Mouse (Mus musculus): ENCODE measurements around the gene Fam228a. TPM values are rescaled to one million over a fixed set of nuclear protein-coding genes. Genes with fewer than 3 reads are reported as not detected.

Gene Fam228a
- polyA plus RNA-seq, 1 experiment from 2014 or later: 0.98 TPM

DNA sequence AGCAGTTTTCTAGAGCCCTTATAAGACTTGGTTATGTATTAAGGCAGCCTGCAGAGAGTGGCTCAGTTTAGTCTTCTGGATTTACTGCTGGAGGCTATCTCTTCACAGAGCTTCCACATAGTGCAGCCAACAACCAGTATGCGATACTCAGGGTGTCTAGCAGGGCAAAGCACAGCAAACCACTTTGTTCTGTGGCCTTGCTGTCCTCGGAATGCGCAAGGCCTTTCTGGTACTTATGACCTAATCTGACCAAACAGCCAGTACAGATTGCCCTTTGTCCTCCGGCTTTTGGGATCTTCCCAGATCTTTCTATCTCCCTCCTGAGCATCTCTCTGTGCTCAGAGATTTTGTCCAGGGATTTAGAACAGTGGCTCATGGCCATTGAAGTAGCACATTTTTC is 52.8 kb downstream of the Fam228a start:
- Histone ChIP-seq H3K27ac (no peak overlapping the region), H3K4me1 (0 out of 2 replicates have a peak, but pooled peaks cover 2% of the 10 kb centered on the region), H3K4me2 (no peak overlapping the region), H3K9ac (no peak overlapping the region), H3K36me3 (peaks cover 6% of the 10 kb centered on the region; the same call in 1 of the 2 replicates), H3K4me3 (no peak overlapping the region), H3K9me3 (no peaks in the 10 kb centered on the region), H3K27me3 (no peaks in the 10 kb centered on the region)
- WGBS: 57% methylated on average over 4 of the region's 4 CpGs
- no peak for ATAC-seq (ENCODE audit: insufficient number of reproducible peaks, insufficient read depth, low FRiP score, low TSS enrichment, low read depth)

GRCm38 (mm10) chr12:4679971-4680370 is 58.3 kb downstream of the Fam228a start:
- Histone ChIP-seq H3K4me3 (no peak overlapping the region), H3K27me3 (no peaks in the 10 kb centered on the region), H3K36me3 (peaks cover 28% of the 10 kb centered on the region), H3K27ac (no peak overlapping the region), H3K9me3 (no peaks in the 10 kb centered on the region), H3K4me1 (no peaks in the 10 kb centered on the region), H3K9ac (no peak overlapping the region), H3K4me2 (no peak overlapping the region)
- 75% methylated on average over 4 of the region's 4 CpGs for WGBS
- ATAC-seq (ENCODE audit: insufficient number of reproducible peaks, insufficient read depth, low FRiP score, low TSS enrichment, low read depth): no peak

DNA sequence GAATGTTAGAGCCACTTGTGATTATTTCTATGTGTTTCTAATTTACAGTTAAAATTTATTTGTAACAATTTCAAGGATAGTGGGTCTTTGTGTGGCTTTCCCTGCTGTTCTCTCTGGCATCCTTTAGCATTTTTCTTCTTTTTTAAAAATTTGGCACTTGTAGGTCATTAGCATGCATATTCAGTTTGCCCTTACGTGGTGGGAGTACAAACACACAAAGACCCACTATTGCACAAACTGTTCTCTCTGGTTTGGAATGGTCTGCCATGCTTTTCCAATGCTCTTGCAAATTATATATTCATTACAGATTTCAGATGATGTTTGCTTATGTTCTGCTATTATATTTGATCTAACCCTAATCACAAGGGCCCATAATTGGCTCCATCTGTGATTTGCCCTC is 61.9 kb downstream of the Fam228a start:
- Histone ChIP-seq H3K4me3 (no peak overlapping the region), H3K4me1 (no peaks in the 10 kb centered on the region), H3K36me3 (peaks cover 57% of the 10 kb centered on the region), H3K9ac (no peak overlapping the region), H3K27me3 (no peaks in the 10 kb centered on the region), H3K4me2 (no peak overlapping the region), H3K9me3 (no peaks in the 10 kb centered on the region), H3K27ac (no peak overlapping the region)
- no peak for ATAC-seq (ENCODE audit: insufficient number of reproducible peaks, insufficient read depth, low FRiP score, low TSS enrichment, low read depth)
- WGBS: 76% methylated on average over 1 of the region's 1 CpGs

- Histone ChIP-seq H3K4me2 (no peak overlapping the region), H3K9ac (no peak overlapping the region), H3K36me3 (peaks cover 58% of the 10 kb centered on the region), H3K4me1 (no peaks in the 10 kb centered on the region), H3K4me3 (no peak overlapping the region), H3K9me3 (no peaks in the 10 kb centered on the region), H3K27ac (no peak overlapping the region), H3K27me3 (no peaks in the 10 kb centered on the region)
- ATAC-seq (ENCODE audit: insufficient number of reproducible peaks, insufficient read depth, low FRiP score, low TSS enrichment, low read depth): no peak
- 86% methylated on average over 5 of the region's 5 CpGs for WGBS
Observed at GRCm38 (mm10) chr12:4665675-4666037, 72.6 kb downstream of the Fam228a start.

GRCm38 (mm10) chr12:4664929-4665674 is 73.1 kb downstream of the Fam228a start:
- H3K36me3 ChIP-seq: peaks cover 58% of the 10 kb centered on the region
- ATAC-seq (ENCODE audit: insufficient number of reproducible peaks, insufficient read depth, low FRiP score, low TSS enrichment, low read depth): no peak
- WGBS: 70% methylated on average over 7 of the region's 7 CpGs

More at GRCm38 (mm10) chr12:4664929-4665674, 73.1 kb downstream of the Fam228a start:
- Histone ChIP-seq H3K9me3 (no peaks in the 10 kb centered on the region), H3K4me1 (no peaks in the 10 kb centered on the region), H3K27ac (no peak overlapping the region), H3K4me2 (no peak overlapping the region), H3K4me3 (no peak overlapping the region), H3K9ac (no peak overlapping the region), H3K27me3 (no peaks in the 10 kb centered on the region)

Other genes with a start within 250 kb of the Fam228a start
- gene Itsn2, start 145.8 kb downstream of the Fam228a start, polyA plus RNA-seq (2015; fragmentation: Nextera tagmentation; extraction: Ambion mirVana): 32.7 and 34.0 TPM in 2 replicates
- gene Gm3625, start 145.5 kb downstream of the Fam228a start, polyA plus RNA-seq (2015; fragmentation: Nextera tagmentation; extraction: Ambion mirVana): not detected in 2 replicates
- 5.3 and 6.1 TPM in 2 replicates for gene Pfn4, start 30.6 kb upstream of the Fam228a start, polyA plus RNA-seq (2015; fragmentation: Nextera tagmentation; extraction: Ambion mirVana)
- 4.4 and 6.0 TPM in 2 replicates for gene Fam228b, start 30.8 kb upstream of the Fam228a start, polyA plus RNA-seq (2015; fragmentation: Nextera tagmentation; extraction: Ambion mirVana)
- gene Sf3b6, start 79.1 kb upstream of the Fam228a start, polyA plus RNA-seq (2015; fragmentation: Nextera tagmentation; extraction: Ambion mirVana): 263 and 290 TPM in 2 replicates
- gene Fkbp1b, start 103.2 kb upstream of the Fam228a start, polyA plus RNA-seq (2015; fragmentation: Nextera tagmentation; extraction: Ambion mirVana): 12.6 and 14.0 TPM in 2 replicates
- 20.2 and 21.5 TPM in 2 replicates for gene Wdcp, start 104.9 kb upstream of the Fam228a start, polyA plus RNA-seq (2015; fragmentation: Nextera tagmentation; extraction: Ambion mirVana)
- 1.8 and 2.7 TPM in 2 replicates for gene Mfsd2b, start 135.9 kb upstream of the Fam228a start, polyA plus RNA-seq (2015; fragmentation: Nextera tagmentation; extraction: Ambion mirVana)
- gene Ubxn2a, start 169.3 kb upstream of the Fam228a start, polyA plus RNA-seq (2015; fragmentation: Nextera tagmentation; extraction: Ambion mirVana): 22.0 and 28.6 TPM in 2 replicates
- gene Atad2b, start 178.9 kb upstream of the Fam228a start, polyA plus RNA-seq (2015; fragmentation: Nextera tagmentation; extraction: Ambion mirVana): 14.9 and 16.6 TPM in 2 replicates